Mouse (Mus musculus) neural tube, embryonic 12.5 days (tissue): Measurements from ENCODE around the gene Ovol3. TPM values are rescaled to one million over a fixed set of nuclear protein-coding genes. Genes with fewer than 3 reads are reported as not detected.
A peak's percentile ranks its signal among the peaks of the same experiment; 100 is the strongest.
"Not testable (repeated sequence)": the region's sequence is repeated elsewhere in the genome, so short reads cannot be mapped to it uniquely, and the experiment has no call there.

Source experiments
- ATAC-seq: fragments of 200-750 bp; cut with Nextera tagmentation; 2 replicates; pipeline ENCODE4 v1.8.0; 2017; ENCODE audit warnings: low read depth, mild to moderate bottlenecking, moderate TSS enrichment, moderate library complexity; ENCODE audit not compliant: low FRiP score
- H3K27ac ChIP-seq: fragments of 300-500 bp; sonication (generic); 2 replicates; pipeline ENCODE4 v1.5.1; 2016
- H3K27me3 ChIP-seq: fragments of 300-500 bp; sonication (generic); replicated peaks from 2 replicates; pipeline ENCODE4 v1.6.1; 2016; ENCODE audit warnings: mild to moderate bottlenecking
- H3K36me3 ChIP-seq: fragments of 300-500 bp; sonication (generic); 2 replicates; pipeline ENCODE4 v1.6.1; 2016; ENCODE audit warnings: mild to moderate bottlenecking
- H3K4me1 ChIP-seq: fragments of 300-500 bp; sonication (generic); 2 replicates; pipeline ENCODE4 v1.6.1; 2016
- H3K4me2 ChIP-seq: fragments of 300-500 bp; sonication (generic); replicated peaks from 2 replicates; pipeline ENCODE4 v1.6.1; 2016; ENCODE audit warnings: mild to moderate bottlenecking
- H3K4me3 ChIP-seq: fragments of 300-500 bp; sonication (generic); 2 replicates; pipeline ENCODE4 v1.5.1; 2016
- H3K9ac ChIP-seq: fragments of 300-500 bp; sonication (generic); 2 replicates; pipeline ENCODE4 v1.6.1; 2016; ENCODE audit warnings: mild to moderate bottlenecking
- H3K9me3 ChIP-seq: fragments of 300-500 bp; sonication (generic); 2 replicates; pipeline ENCODE4 v1.6.1; 2016; ENCODE audit warnings: mild to moderate bottlenecking
- WGBS: fragments of 180-500 bp; shearing (Covaris S2); methylation state at CpG from one replicate; pipeline ENCODE4 v1.1.7; 2016; 5-methylcytosine and 5-hydroxymethylcytosine counted together
- polyA plus RNA-seq: library from polyadenylated mRNA; unstranded; fragments of >200 nt; fragmentation: Nextera tagmentation; extraction: Ambion mirVana; gene quantifications from 2 replicates; pipeline ENCODE4 v1.2.1, GENCODE M21; 2016

Gene Ovol3
- polyA plus RNA-seq, 1 experiment from 2014 or later = not detected

- Histone ChIP-seq H3K9me3 (no peaks in the 10 kb centered on the region), H3K27ac (no peak overlapping the region), H3K4me3 (no peak overlapping the region), H3K36me3 (peaks cover 28% of the 10 kb centered on the region), H3K4me2 (no peak overlapping the region), H3K27me3 (no peaks in the 10 kb centered on the region), H3K4me1 (no peaks in the 10 kb centered on the region), H3K9ac (no peak overlapping the region)
- no peak for ATAC-seq
- WGBS = 83% methylated on average over 2 of the region's 2 CpGs
Observed at GRCm38 (mm10) chr7:30265041-30265440, 29.5 kb upstream of the Ovol3 start.

- no peak for ATAC-seq
- Histone ChIP-seq H3K4me3 (no peak overlapping the region), H3K9me3 (no peaks in the 10 kb centered on the region), H3K36me3 (peaks cover 3% of the 10 kb centered on the region), H3K27ac (no peak overlapping the region), H3K9ac (no peak overlapping the region), H3K4me1 (no peaks in the 10 kb centered on the region), H3K27me3 (no peaks in the 10 kb centered on the region), H3K4me2 (no peak overlapping the region)
- WGBS = 92% methylated on average over 12 of the region's 12 CpGs
Observed at GRCm38 (mm10) chr7:30251956-30252954, 16.7 kb upstream of the Ovol3 start.

GRCm38 (mm10) chr7:30237374-30237773, 1.8 kb upstream of the Ovol3 start:
- ATAC-seq, H3K9me3 ChIP-seq, H3K27me3 ChIP-seq, H3K4me2 ChIP-seq, H3K9ac ChIP-seq, H3K4me3 ChIP-seq, H3K27ac ChIP-seq: not testable (repeated sequence)
- 96% methylated on average over 3 of the region's 3 CpGs for WGBS
- H3K36me3 ChIP-seq = peaks cover 39% of the 10 kb centered on the region
- H3K4me1 ChIP-seq = peaks cover 12% of the 10 kb centered on the region

- Histone ChIP-seq H3K27ac (no peak overlapping the region), H3K9me3 (no peaks in the 10 kb centered on the region), H3K36me3 (peaks cover 24% of the 10 kb centered on the region), H3K4me1 (peaks cover 20% of the 10 kb centered on the region), H3K9ac (no peak overlapping the region), H3K4me3 (no peak overlapping the region), H3K27me3 (no peaks in the 10 kb centered on the region), H3K4me2 (no peak overlapping the region)
- 86% methylated on average over 8 of the region's 8 CpGs for WGBS
- no peak for ATAC-seq
Observed at GRCm38 (mm10) chr7:30235091-30235490, 434 bp downstream of the Ovol3 start.

- Histone ChIP-seq H3K9me3 (no peaks in the 10 kb centered on the region), H3K4me1 (peaks cover 20% of the 10 kb centered on the region), H3K4me2 (no peak overlapping the region), H3K27me3 (no peaks in the 10 kb centered on the region), H3K9ac (no peak overlapping the region), H3K36me3 (peaks cover 24% of the 10 kb centered on the region), H3K4me3 (no peak overlapping the region), H3K27ac (no peak overlapping the region)
- 95% methylated on average over 15 of the region's 15 CpGs for WGBS
- no peak for ATAC-seq
Observed at GRCm38 (mm10) chr7:30234276-30234858, 1.2 kb downstream of the Ovol3 start.

GRCm38 (mm10) chr7:30233387-30233786, 2.1 kb downstream of the Ovol3 start:
- Histone ChIP-seq H3K9me3 (no peaks in the 10 kb centered on the region), H3K4me3 (0 out of 2 replicates have a peak overlapping the region, but pooled peaks have one; percentile 59), H3K4me1 (peaks cover 20% of the 10 kb centered on the region), H3K4me2 (peak overlapping the region; percentile 64), H3K27ac (no peak overlapping the region), H3K9ac (peak overlapping the region; percentile 22; the same call in 1 of the 2 replicates), H3K27me3 (no peaks in the 10 kb centered on the region), H3K36me3 (peaks cover 24% of the 10 kb centered on the region)
- 89% methylated on average over 20 of the region's 20 CpGs for WGBS
- ATAC-seq = no peak

GRCm38 (mm10) chr7:30232631-30233148, 2.8 kb downstream of the Ovol3 start:
- peak overlapping the region; percentile 64 for H3K4me2 ChIP-seq
- ATAC-seq = peak; percentile 7; the same call in 1 of the 2 replicates
- H3K36me3 ChIP-seq = peaks cover 29% of the 10 kb centered on the region
- 7% methylated on average over 24 of the region's 24 CpGs for WGBS
- H3K4me1 ChIP-seq = peaks cover 20% of the 10 kb centered on the region
- H3K9me3 ChIP-seq = no peaks in the 10 kb centered on the region
- no peaks in the 10 kb centered on the region for H3K27me3 ChIP-seq
- H3K27ac ChIP-seq = peak overlapping the region; percentile 89; the same call in 1 of the 2 replicates
- peak overlapping the region; percentile 59 for H3K4me3 ChIP-seq
- peak overlapping the region; percentile 72 for H3K9ac ChIP-seq

- WGBS = under 1% methylated on average over 67 of the region's 67 CpGs
- Histone ChIP-seq H3K27me3 (no peaks in the 10 kb centered on the region), H3K36me3 (peaks cover 38% of the 10 kb centered on the region)
Observed at GRCm38 (mm10) chr7:30231669-30232454, 3.7 kb downstream of the Ovol3 start, which contains the start of the genes Polr2i and Tbcb. Polr2i (plus strand) TSS chr7:30231948. Tbcb (minus strand) TSS chr7:30232272.

GRCm38 (mm10) chr7:30231328-30231668, 4.2 kb downstream of the Ovol3 start:
- WGBS = under 1% methylated on average over 16 of the region's 16 CpGs
- peak overlapping the region; percentile 59 for H3K4me3 ChIP-seq
- peaks cover 43% of the 10 kb centered on the region for H3K36me3 ChIP-seq
- no peaks in the 10 kb centered on the region for H3K9me3 ChIP-seq
- peak; percentile 54 for ATAC-seq
- H3K27ac ChIP-seq = no peak overlapping the region
- peak overlapping the region; percentile 64 for H3K4me2 ChIP-seq
- peaks cover 20% of the 10 kb centered on the region for H3K4me1 ChIP-seq
- no peaks in the 10 kb centered on the region for H3K27me3 ChIP-seq
- peak overlapping the region; percentile 72 for H3K9ac ChIP-seq

More at GRCm38 (mm10) chr7:30231669-30232454, 3.7 kb downstream of the Ovol3 start, which contains the start of the genes Polr2i and Tbcb:
- Histone ChIP-seq H3K4me2 (peak within 1 kb of the TSS; percentile 64), H3K9me3 (no peaks in the 10 kb centered on the region), H3K4me3 (peak within 1 kb of the TSS; percentile 59), H3K9ac (peak within 1 kb of the TSS; percentile 72), H3K4me1 (peaks cover 20% of the 10 kb centered on the region), H3K27ac (peak within 1 kb of the TSS; percentile 89; the same call in 1 of the 2 replicates)
- ATAC-seq = peak; percentile 94

GRCm38 (mm10) chr7:30224206-30224605, 11.3 kb downstream of the Ovol3 start:
- Histone ChIP-seq H3K9ac (no peak overlapping the region), H3K4me3 (no peak overlapping the region), H3K27me3 (no peaks in the 10 kb centered on the region), H3K36me3 (peaks cover 53% of the 10 kb centered on the region), H3K4me1 (peaks cover 6% of the 10 kb centered on the region; the same call in 1 of the 2 replicates), H3K4me2 (no peak overlapping the region), H3K9me3 (no peaks in the 10 kb centered on the region), H3K27ac (no peak overlapping the region)
- WGBS = 95% methylated on average over 12 of the region's 12 CpGs
- no peak for ATAC-seq

- Histone ChIP-seq H3K27ac (no peak overlapping the region), H3K4me3 (no peak overlapping the region), H3K4me2 (no peak overlapping the region), H3K9me3 (no peaks in the 10 kb centered on the region), H3K36me3 (peaks cover 42% of the 10 kb centered on the region), H3K4me1 (peaks cover 6% of the 10 kb centered on the region; the same call in 1 of the 2 replicates), H3K27me3 (no peaks in the 10 kb centered on the region), H3K9ac (no peak overlapping the region)
- 92% methylated on average over 5 of the region's 5 CpGs for WGBS
- ATAC-seq = no peak
Observed at GRCm38 (mm10) chr7:30222205-30222604, 13.3 kb downstream of the Ovol3 start.
